Mouse (Mus musculus) retina, adult 2 months (tissue): Measurements from ENCODE around the gene Zfp872.
"Not testable (repeated sequence)": the region's sequence is repeated elsewhere in the genome, so short reads cannot be mapped to it uniquely, and the experiment has no call there.

ENCODE experiments used
- DNase-seq: peaks from one replicate; pipeline ENCODE4 v3.0.0-alpha.2; 2012; ENCODE audit warnings: low read depth, low spot score

Zfp872 gene

GRCm38 (mm10) chr9:22169327-22169726, 18.6 kb upstream of the Zfp872 start:
- no peak for DNase-seq

- DNase-seq, result no peak
Measured at GRCm38 (mm10) chr9:22172318-22172717, 15.6 kb upstream of the Zfp872 start.

DNA sequence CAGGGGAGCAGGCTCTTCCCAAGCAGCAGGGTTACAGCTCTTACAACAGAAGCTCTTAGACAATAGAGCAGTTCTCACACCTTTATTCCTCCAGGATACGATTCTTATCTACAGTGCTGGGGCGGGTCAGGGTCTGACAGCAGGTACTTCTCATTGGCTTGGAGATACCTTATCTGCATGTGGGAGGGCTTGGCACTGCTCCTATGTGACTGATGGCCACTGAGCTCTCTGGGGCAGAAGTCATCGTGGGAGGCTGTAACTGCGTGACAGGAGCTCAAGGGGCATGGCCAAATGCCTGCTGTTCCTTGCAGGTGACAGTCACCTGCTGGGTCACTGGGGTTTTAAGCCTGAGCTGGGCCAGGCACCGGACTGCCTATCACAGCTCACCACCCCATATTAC, 8.5 kb downstream of the Zfp872 start:
- DNase-seq, result no peak

DNA sequence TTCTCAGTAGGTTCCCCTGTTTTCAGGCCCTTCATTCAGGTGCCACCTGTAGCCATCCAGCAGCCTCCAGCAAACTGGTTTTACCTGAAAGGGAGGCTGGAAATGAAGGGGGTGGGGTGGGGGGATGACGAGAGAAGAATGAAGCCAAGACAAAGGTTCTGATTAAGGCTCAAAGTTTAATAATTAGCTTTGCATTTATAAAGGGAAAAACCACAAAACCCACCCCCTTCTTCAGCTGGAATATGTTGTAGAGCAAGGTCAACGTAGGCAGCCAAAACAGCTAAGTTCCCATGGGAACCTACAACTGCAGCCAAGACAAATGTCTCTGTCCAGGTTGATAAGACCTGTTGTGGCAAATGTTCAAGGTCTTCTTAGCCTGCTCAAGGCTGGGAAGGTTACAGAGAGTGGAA, 25.9 kb downstream of the Zfp872 start:
- DNase-seq, result no peak

- DNase-seq, result no peak
Measured at GRCm38 (mm10) chr9:22214549-22214948, 26.7 kb downstream of the Zfp872 start.

- no peak for DNase-seq
Measured at GRCm38 (mm10) chr9:22216705-22217104, 28.8 kb downstream of the Zfp872 start.

DNA sequence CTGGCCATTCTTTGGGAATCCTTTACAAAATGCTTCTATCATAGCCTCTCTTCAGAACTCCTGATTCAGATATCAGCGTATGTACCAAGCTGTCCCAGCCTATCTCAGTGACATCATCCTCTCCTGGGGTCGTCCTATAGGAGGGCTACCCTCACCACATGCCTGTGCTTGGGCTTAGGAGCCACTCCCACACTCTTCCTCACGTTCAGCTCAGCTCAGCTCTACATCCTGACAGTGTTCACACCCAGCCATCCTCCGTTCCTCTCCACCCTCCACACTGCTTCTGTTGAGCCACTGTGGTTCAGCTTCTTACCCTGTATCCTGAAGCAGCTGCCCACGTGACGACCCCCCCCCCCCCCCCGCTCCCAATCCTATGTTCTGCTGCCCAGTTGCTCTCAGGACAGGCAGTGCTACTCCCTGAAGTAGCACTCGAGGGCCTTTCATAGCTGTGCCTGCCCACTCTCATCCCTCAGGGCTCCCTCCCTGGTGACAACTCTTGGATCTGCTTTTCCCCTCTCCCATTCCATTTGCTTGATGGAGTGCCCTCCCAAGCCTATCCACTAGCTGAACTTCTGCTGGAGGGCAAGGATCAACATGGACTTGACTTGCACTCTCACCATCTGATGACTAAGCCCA, 30.1 kb downstream of the Zfp872 start:
- DNase-seq, result no peak

DNA sequence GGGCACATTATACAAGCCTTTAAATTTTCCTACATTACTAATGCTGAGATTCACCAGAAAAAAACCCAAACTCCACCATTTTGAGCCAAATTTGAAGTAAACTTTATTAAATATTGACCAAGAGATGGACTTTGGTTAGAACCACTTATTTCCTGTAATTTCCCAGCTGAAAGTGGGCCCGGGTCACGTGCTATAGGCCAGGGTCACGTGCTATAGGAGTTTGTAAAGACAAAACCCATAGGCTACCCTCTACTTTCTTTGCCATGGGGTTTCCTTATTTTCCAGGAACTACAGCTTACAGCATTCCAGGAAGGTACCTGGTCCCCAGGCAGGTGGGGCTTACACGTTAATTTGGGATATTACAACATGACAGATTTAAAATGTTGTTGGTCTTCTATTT, 36.2 kb downstream of the Zfp872 start:
- no peak for DNase-seq

DNA sequence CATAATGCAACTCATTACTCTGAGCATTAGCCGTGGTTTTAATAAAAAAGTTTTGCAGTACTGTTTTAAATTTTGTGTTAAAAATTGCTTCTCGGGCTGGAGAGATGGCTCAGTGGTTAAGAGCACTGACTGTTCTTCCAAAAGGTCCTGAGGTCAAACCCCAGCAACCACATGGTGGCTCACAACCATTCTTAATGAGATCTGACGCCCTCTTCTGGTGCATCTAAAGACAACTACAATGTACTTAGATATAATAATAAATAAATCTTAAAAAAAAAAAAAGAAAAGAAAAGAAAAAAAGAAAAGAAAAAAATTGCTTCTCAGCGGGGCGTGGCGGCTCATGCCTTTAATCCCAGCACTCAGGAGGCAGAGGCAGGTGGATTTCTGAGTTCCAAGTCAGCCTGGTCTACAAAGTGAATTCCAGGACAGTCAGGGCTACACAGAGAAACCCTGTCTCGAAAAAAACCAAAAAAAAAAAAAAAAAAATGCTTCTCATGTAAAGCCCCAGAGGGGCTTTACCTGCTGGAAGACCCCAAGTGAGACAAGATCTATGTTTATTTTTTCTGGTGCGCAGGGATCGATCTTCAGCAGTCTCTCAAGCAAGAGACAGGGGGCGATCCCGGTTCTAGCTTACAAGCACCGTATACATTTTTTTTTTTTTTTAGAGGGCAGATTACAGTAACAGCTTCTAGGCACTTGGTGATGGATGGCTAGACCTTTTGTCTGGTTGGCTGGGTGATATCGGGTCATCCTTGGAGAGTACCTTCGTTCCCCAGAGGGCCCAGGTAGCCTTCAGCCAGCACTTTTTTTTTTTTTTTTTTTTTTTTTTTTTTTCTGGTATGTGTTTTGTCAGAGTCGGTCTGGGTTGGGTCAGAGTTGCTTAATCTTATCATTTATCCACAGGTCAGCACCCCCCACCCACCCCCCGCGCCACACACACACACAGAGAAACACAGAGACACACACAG, 36.9 kb downstream of the Zfp872 start:
- DNase-seq, result no peak

DNA sequence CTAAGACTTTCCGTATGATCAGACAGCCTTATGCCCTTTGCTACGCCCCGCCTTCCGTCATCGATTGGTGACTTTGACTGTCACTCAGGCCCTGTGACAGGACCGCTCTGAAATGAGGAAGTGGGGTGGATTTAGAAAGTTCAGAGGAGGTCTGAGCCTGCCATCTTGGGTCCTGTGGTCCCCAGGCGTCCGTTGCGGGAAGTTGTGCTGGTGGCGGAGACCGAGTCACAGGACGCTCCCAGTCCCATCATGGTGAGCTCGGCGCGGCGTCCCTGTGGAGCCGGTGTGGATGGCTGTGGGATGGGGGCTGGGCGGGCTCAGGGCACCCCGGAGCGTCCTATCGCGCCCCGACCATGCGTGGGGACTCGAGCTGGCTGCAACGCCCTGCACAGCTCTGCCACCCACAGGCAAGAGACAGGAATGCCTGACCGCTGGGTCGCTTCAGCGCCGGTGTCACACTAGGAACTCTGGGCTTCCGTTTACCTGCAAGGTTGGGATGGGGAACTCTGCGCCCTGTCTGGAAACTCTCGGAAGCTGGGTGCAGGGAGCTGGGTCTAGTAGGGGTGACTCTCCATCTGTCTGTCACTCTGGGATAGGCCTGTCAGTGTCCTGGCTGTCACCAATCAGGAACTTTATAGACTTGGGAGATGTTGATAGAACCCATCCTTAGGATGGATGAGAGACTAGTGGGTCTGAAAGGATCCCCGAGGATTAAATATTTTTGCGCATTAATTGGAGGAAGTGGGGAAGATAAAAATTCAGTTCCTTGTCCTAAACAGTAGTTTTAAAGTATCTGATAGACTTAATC, 37.9 kb downstream of the Zfp872 start, which contains the start of gene Zfp809:
Gene Zfp809 (plus strand): TSS at position 134 of the 808 bp plus-strand sequence.
- peak; percentile 97 for DNase-seq

- not testable (repeated sequence) for DNase-seq
Measured at GRCm38 (mm10) chr9:22226389-22226673, 38.4 kb downstream of the Zfp872 start.

DNA sequence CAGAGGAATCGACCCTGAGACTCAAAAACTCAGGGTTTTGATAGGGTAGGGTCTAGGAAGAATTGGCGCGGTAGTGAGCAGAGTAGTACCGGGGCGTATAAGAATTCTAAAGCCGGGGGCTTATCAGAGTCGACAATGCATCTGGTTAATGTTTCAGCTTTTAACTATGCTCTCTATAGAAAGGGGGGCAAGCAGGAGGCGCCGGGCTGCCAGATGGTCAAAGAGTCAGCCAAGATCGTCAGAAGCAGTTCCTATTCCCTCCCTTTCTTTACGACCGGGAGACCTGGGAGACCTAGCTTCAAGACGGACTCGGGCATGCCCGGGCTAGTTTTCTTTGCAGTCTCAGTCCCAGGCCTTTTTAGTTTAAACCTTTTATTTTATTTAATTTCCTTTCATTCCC, 39.0 kb downstream of the Zfp872 start:
- no peak for DNase-seq

DNA sequence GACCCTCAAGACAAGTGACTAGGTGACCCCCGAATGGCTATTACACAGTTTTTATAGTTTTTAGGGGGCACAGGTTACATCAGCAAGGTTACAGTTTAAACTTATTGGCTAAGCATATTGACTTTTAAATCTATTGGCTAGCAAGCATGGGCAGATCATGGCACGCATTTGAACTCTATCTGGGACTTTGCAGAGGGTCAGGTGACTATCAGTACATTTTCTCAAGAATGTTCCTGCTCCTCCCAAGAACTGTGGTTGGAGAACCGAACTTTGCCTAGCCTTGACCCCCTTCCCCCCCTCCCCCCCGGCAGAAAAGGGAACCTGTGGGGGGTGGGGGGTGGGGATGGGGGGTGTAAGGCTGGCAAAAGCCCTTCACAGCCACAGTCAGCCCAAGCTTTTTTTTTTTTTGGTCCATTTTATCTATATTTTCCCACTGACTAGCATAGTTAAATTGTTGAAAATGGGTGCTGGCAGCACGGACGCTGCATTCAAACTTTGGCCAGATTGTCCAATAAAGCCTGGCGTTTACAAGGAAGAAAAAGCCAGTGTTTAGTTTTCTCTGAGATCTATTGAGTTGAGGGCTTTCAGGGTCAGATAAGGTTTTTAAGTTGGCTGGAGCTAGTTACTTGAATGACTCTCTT, 41.6 kb downstream of the Zfp872 start:
- DNase-seq, result no peak

DNA sequence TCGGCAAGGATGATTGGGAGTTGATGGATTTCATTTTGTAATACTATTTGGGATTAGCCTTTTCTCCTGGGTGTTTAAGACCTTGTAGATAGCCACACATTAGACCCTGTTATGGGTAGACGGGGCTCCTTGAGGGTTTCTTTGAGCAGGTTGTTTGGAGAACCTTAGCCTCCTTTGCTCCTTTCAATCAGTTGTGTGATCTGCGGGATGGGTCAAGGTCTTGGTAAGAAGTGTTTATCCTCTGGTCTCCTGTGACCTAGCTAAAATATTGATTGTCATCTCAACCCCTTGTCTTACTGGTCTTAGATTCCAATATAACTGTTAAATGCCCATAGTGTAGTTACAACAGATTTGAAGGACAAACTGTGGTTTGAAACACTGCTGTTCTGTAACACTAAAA, 42.2 kb downstream of the Zfp872 start:
- DNase-seq, result no peak

DNA sequence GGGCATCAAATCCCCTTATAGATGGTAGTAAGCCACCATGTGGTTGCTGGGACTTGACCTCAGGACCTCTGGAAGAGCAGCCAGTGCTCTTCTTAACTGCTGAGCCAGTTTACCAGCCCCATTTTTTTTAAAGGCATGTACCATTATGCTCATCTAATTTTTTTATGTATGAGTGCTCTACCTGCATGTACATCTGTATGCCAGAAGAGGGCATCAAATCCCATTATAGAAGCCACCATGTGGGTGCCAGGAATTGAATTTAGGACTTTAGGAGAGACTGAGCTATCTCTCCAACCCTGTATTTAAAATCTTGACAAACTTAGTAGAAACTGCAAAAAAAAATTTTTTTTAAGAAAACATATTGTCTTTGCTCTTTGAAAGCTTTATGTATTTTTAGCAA, 42.7 kb downstream of the Zfp872 start:
- no peak for DNase-seq

GRCm38 (mm10) chr9:22240001-22240400, 52.1 kb downstream of the Zfp872 start:
- DNase-seq, result no peak

DNA sequence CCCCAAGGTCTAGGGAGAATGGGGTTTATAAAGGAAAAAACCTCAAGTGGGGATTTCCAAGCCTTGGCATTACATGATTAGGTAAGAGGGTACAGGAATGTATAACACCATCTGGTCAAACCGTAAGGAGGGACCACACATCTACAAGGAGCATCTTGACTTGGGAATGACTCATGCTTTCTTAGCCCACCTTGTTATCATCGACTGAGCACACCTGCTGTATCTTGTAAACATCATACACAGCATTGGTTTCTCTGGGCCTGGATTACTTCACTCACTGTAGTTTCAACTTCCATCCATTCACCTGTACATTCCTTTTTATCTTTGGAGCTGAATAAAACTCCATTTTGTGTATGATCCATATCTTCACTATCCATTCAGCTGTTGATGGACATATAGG, 56.4 kb downstream of the Zfp872 start:
- DNase-seq, result no peak
